Mouse (Mus musculus): ENCODE data around the gene Nfe2l1. TPM values are rescaled to one million over a fixed set of nuclear protein-coding genes. Genes with fewer than 3 reads are reported as not detected.

Nfe2l1 gene
- polyA plus RNA-seq, 1 experiment from 2014 or later: 22.1 TPM

DNA sequence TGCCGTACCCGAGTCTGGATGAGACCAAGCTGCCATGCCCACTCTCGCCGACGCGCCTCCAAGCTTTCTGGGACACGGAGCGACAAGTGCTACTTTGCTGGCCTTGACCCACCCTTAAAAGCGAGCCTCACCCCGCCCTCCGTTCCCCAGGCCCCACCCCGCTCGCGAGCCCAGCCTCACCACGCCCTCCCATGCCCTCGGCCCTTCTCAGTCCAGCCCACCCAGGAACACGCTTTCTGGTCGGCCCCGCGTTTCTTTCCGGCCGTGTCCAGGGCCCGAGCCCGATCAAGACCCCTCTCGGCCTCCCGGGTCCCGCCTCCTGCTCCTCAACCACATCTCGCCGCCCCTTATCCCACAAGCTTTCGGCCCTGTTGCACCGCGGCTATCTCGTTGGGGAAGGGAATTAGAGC is 360 bp downstream of the Nfe2l1 start:
- Histone ChIP-seq H3K9ac (replicated peaks) (peak overlapping the region; percentile 89), H3K27me3 (ENCODE audit: insufficient read depth, low read length) (no peaks in the 10 kb centered on the region), H3K4me2 (ENCODE audit: low read depth, low read length) (peak overlapping the region; percentile 91), H3K9me3 (ENCODE audit: low read length) (no peaks in the 10 kb centered on the region), H3K27ac (ENCODE audit: low read depth) (peak overlapping the region; percentile 99), H3K4me3 (ENCODE audit: low read depth, low read length) (peak overlapping the region; percentile 84), H3K4me1 (ENCODE audit: insufficient read depth) (peaks cover 45% of the 10 kb centered on the region), H3K36me3 (replicated peaks; ENCODE audit: insufficient read depth, low read length) (peaks cover 8% of the 10 kb centered on the region)
- ATAC-seq: peak; percentile 77
- TF ChIP-seq CTCF (IDR thresholded peaks at IDR 0.05; ENCODE audit: low read depth) (peak; percentile 30), EP300 (IDR thresholded peaks at IDR 0.05; ENCODE audit: low read depth) (peak; percentile 27; the same call in 1 of the 2 replicates)
- peak; percentile 94 for DNase-seq
- WGBS (ENCODE audit: insufficient replicate concordance): 0% methylated on average over 32 of the region's 33 CpGs

- no peak for DNase-seq
These were observed 887 bp downstream of the Nfe2l1 start for GRCm38 (mm10) chr11:96828881-96829280.

GRCm38 (mm10) chr11:96827917-96828316 is 1.9 kb downstream of the Nfe2l1 start:
- Histone ChIP-seq H3K9me3 (ENCODE audit: low read length) (no peaks in the 10 kb centered on the region), H3K27ac (ENCODE audit: low read depth) (0 out of 2 replicates have a peak overlapping the region, but pooled peaks have one; percentile 19), H3K36me3 (replicated peaks; ENCODE audit: insufficient read depth, low read length) (peaks cover 8% of the 10 kb centered on the region), H3K27me3 (ENCODE audit: insufficient read depth, low read length) (no peaks in the 10 kb centered on the region), H3K4me2 (ENCODE audit: low read depth, low read length) (peak overlapping the region; percentile 91), H3K4me1 (ENCODE audit: insufficient read depth) (peaks cover 59% of the 10 kb centered on the region), H3K9ac (replicated peaks) (peak overlapping the region; percentile 3), H3K4me3 (ENCODE audit: low read depth, low read length) (0 out of 2 replicates have a peak overlapping the region, but pooled peaks have one; percentile 84)
- WGBS (ENCODE audit: insufficient replicate concordance): 80% methylated on average over 9 of the region's 9 CpGs
- ATAC-seq: no peak
- no peak for DNase-seq
- TF ChIP-seq CTCF (IDR thresholded peaks at IDR 0.05; ENCODE audit: low read depth): no peak
- no peak for TF ChIP-seq EP300 (IDR thresholded peaks at IDR 0.05; ENCODE audit: low read depth)

More at GRCm38 (mm10) chr11:96828881-96829280, 887 bp downstream of the Nfe2l1 start:
- no peak for ATAC-seq
- Histone ChIP-seq H3K4me2 (ENCODE audit: low read depth, low read length) (peak overlapping the region; percentile 91), H3K9ac (replicated peaks) (peak overlapping the region; percentile 89), H3K27ac (ENCODE audit: low read depth) (peak overlapping the region; percentile 99), H3K27me3 (ENCODE audit: insufficient read depth, low read length) (no peaks in the 10 kb centered on the region), H3K4me3 (ENCODE audit: low read depth, low read length) (peak overlapping the region; percentile 84), H3K4me1 (ENCODE audit: insufficient read depth) (peaks cover 50% of the 10 kb centered on the region), H3K9me3 (ENCODE audit: low read length) (no peaks in the 10 kb centered on the region), H3K36me3 (replicated peaks; ENCODE audit: insufficient read depth, low read length) (peaks cover 8% of the 10 kb centered on the region)
- TF ChIP-seq CTCF (IDR thresholded peaks at IDR 0.05; ENCODE audit: low read depth) (no peak), EP300 (IDR thresholded peaks at IDR 0.05; ENCODE audit: low read depth) (no peak)
- 9% methylated on average over 10 of the region's 10 CpGs for WGBS (ENCODE audit: insufficient replicate concordance)

DNA sequence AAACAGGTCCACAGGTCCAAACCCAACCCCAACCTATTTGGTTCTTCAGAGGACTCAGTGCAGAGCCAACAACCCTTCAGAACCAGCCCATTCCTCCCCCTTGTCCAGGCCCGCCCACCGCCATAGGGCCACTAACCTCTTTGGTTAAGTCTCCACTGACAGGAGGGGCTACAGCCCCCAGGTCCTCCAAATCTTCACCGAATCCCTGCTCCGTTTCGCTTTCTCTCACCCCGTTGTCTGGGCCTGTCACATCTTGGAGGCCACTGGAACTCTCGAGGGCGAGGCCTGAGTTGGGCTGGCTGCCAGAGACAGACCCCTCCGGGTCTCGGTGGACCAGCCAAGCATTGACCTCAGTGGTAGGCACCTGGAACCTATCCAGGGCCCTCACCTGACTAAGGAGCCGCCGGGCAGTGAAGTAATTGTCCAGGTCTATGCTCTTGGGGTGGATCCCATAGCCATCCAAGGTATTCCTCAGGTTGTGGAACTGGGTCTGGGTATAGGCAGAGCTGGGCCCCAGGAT is 2.6 kb downstream of the Nfe2l1 start:
- H3K36me3 ChIP-seq (replicated peaks; ENCODE audit: insufficient read depth, low read length): peaks cover 8% of the 10 kb centered on the region
- H3K27ac ChIP-seq (ENCODE audit: low read depth): peak overlapping the region; percentile 58
- no peaks in the 10 kb centered on the region for H3K9me3 ChIP-seq (ENCODE audit: low read length)
- no peaks in the 10 kb centered on the region for H3K27me3 ChIP-seq (ENCODE audit: insufficient read depth, low read length)
- H3K4me1 ChIP-seq (ENCODE audit: insufficient read depth): peaks cover 61% of the 10 kb centered on the region
- H3K9ac ChIP-seq (replicated peaks): peak overlapping the region; percentile 50; the same call in 1 of the 2 replicates
- no peak for DNase-seq
- peak overlapping the region; percentile 88 for H3K4me2 ChIP-seq (ENCODE audit: low read depth, low read length)
- 83% methylated on average over 12 of the region's 12 CpGs for WGBS (ENCODE audit: insufficient replicate concordance)
- TF ChIP-seq CTCF (IDR thresholded peaks at IDR 0.05; ENCODE audit: low read depth) (no peak), EP300 (IDR thresholded peaks at IDR 0.05; ENCODE audit: low read depth) (no peak)
- ATAC-seq: no peak
- 0 out of 2 replicates have a peak overlapping the region, but pooled peaks have one; percentile 6 for H3K4me3 ChIP-seq (ENCODE audit: low read depth, low read length)

DNA sequence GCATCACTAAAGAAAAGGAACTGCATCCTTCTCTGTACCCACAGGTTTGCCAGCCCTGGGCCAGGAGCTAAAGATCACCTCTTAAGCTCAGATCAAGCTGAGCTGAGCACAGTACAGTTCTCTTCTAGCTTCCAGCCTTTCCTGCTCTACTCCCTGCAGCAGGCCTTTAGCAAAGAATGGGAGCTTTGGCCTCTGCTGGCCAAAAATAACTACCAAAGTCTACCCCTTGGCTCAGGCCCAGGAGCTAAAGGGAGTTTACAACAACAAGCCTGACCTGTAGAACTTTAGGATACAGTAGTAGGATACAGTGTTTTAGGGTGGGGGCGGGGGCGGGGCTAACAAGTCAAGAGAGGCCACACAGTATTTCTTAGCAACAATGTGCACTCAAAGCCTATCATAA is 3.3 kb downstream of the Nfe2l1 start:
- TF ChIP-seq EP300 (IDR thresholded peaks at IDR 0.05; ENCODE audit: low read depth): no peak
- DNase-seq (no peak), ATAC-seq (no peak)
- Histone ChIP-seq H3K4me3 (ENCODE audit: low read depth, low read length) (peak overlapping the region; percentile 6; the same call in 1 of the 2 replicates), H3K27me3 (ENCODE audit: insufficient read depth, low read length) (no peaks in the 10 kb centered on the region), H3K9ac (replicated peaks) (peak overlapping the region; percentile 50; the same call in 1 of the 2 replicates), H3K27ac (ENCODE audit: low read depth) (peak overlapping the region; percentile 58), H3K9me3 (ENCODE audit: low read length) (no peaks in the 10 kb centered on the region), H3K36me3 (replicated peaks; ENCODE audit: insufficient read depth, low read length) (peaks cover 12% of the 10 kb centered on the region), H3K4me2 (ENCODE audit: low read depth, low read length) (peak overlapping the region; percentile 88), H3K4me1 (ENCODE audit: insufficient read depth) (peaks cover 61% of the 10 kb centered on the region)
- WGBS (ENCODE audit: insufficient replicate concordance): 96% methylated on average over 2 of the region's 2 CpGs

DNA sequence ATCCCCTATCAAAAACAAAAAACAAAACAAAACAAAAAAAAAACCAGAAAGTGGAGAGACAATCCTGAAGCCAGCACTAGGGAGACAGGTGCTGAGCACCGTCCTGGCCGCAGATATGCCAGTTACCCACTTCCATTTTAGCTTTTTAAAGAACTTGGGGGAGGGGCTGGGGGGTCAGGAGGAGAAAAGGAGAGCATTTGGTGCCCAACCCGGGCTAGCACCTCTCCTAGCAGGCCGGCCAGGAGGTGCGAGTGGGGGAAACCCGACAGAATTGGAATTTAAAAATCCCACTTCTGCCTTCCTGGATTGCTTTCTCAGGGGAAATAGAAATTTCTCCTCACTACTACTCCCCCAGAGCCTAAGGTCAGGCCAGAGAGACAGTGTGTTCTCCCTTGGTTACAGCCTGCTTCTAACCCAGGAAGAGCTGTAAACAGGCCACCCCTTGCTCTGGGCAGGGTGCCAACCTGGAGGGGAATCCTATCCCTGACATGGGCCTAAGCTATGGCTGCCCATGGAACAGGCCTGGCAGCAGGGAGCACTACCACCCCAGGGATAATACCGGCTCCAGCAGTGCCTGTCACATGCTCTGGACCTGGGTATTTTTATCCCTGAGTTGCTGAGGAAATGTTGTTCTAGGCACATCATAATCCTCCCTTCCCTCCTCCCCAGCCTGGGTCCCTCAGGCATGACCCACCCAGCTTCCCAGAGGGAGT is 4.8 kb downstream of the Nfe2l1 start:
- Histone ChIP-seq H3K4me1 (ENCODE audit: insufficient read depth) (peaks cover 55% of the 10 kb centered on the region), H3K9me3 (ENCODE audit: low read length) (no peaks in the 10 kb centered on the region), H3K4me2 (ENCODE audit: low read depth, low read length) (peak overlapping the region; percentile 88), H3K27ac (ENCODE audit: low read depth) (peak overlapping the region; percentile 66), H3K9ac (replicated peaks) (peak overlapping the region; percentile 1; the same call in 1 of the 2 replicates), H3K27me3 (ENCODE audit: insufficient read depth, low read length) (no peaks in the 10 kb centered on the region), H3K4me3 (ENCODE audit: low read depth, low read length) (peak overlapping the region; percentile 53), H3K36me3 (replicated peaks; ENCODE audit: insufficient read depth, low read length) (peaks cover 28% of the 10 kb centered on the region)
- 56% methylated on average over 7 of the region's 7 CpGs for WGBS (ENCODE audit: insufficient replicate concordance)
- ATAC-seq (no peak), DNase-seq (peak; percentile 76)
- TF ChIP-seq CTCF (IDR thresholded peaks at IDR 0.05; ENCODE audit: low read depth) (no peak), EP300 (IDR thresholded peaks at IDR 0.05; ENCODE audit: low read depth) (no peak)

Measured in liver, postnatal 0 days (tissue).